Mouse (Mus musculus): Measurements from ENCODE around the gene Calr3.
A peak's percentile ranks its signal among the peaks of the same experiment; 100 is the strongest.

Calr3 gene

GRCm38 (mm10) chr8:72438248-72439015, 5.2 kb downstream of the Calr3 start:
- no peak for DNase-seq (ENCODE audit: low spot score in 2 of 2)

GRCm38 (mm10) chr8:72434952-72435351, 8.7 kb downstream of the Calr3 start:
- no peak for DNase-seq (ENCODE audit: low spot score in 2 of 2)

GRCm38 (mm10) chr8:72429676-72430075, 14.0 kb downstream of the Calr3 start:
- DNase-seq (ENCODE audit: low spot score in 2 of 2) = peak in 1 of 2 experiments; percentile 71

GRCm38 (mm10) chr8:72422926-72423325, 20.7 kb downstream of the Calr3 start:
- no peak for DNase-seq (ENCODE audit: low spot score in 2 of 2)

GRCm38 (mm10) chr8:72421362-72422335, 22.0 kb downstream of the Calr3 start, which contains the start of gene Eps15l1:
Gene Eps15l1 (minus strand): TSS chr8:72421460.
- DNase-seq (ENCODE audit: low spot score in 2 of 2) = peak; percentile 99

GRCm38 (mm10) chr8:72420571-72421361, 22.9 kb downstream of the Calr3 start:
- DNase-seq (ENCODE audit: low spot score in 2 of 2) = peak; percentile 54 to 64

GRCm38 (mm10) chr8:72418073-72418472, 25.6 kb downstream of the Calr3 start:
- no peak for DNase-seq (ENCODE audit: low spot score in 2 of 2)

GRCm38 (mm10) chr8:72415252-72415651, 28.4 kb downstream of the Calr3 start:
- DNase-seq (ENCODE audit: low spot score in 2 of 2) = no peak

- no peak for DNase-seq (ENCODE audit: low spot score in 2 of 2)
These were observed 29.8 kb downstream of the Calr3 start for GRCm38 (mm10) chr8:72413839-72414238.

GRCm38 (mm10) chr8:72409443-72409842, 34.2 kb downstream of the Calr3 start:
- DNase-seq (ENCODE audit: low spot score in 2 of 2) = no peak

GRCm38 (mm10) chr8:72407878-72408277, 35.8 kb downstream of the Calr3 start:
- no peak for DNase-seq (ENCODE audit: low spot score in 2 of 2)

- DNase-seq (ENCODE audit: low spot score in 2 of 2) = no peak
These were observed 40.7 kb downstream of the Calr3 start for GRCm38 (mm10) chr8:72402981-72403380.

- DNase-seq (ENCODE audit: low spot score in 2 of 2) = no peak
These were observed 42.3 kb downstream of the Calr3 start for GRCm38 (mm10) chr8:72401381-72401780.

- DNase-seq (ENCODE audit: low spot score in 2 of 2) = no peak
These were observed 57.9 kb downstream of the Calr3 start for GRCm38 (mm10) chr8:72385737-72386136.

GRCm38 (mm10) chr8:72382395-72382794, 61.3 kb downstream of the Calr3 start:
- DNase-seq (ENCODE audit: low spot score in 2 of 2) = no peak

GRCm38 (mm10) chr8:72380656-72381055, 63.0 kb downstream of the Calr3 start:
- no peak for DNase-seq (ENCODE audit: low spot score in 2 of 2)

GRCm38 (mm10) chr8:72376900-72377299, 66.8 kb downstream of the Calr3 start:
- no peak for DNase-seq (ENCODE audit: low spot score in 2 of 2)

- DNase-seq (ENCODE audit: low spot score in 2 of 2) = no peak
These were observed 67.4 kb downstream of the Calr3 start for GRCm38 (mm10) chr8:72376309-72376708.

- DNase-seq (ENCODE audit: low spot score in 2 of 2) = no peak
These were observed 68.5 kb downstream of the Calr3 start for GRCm38 (mm10) chr8:72375161-72375560.
